Mouse (Mus musculus): Measurements from ENCODE around the gene Mink1.

DNA sequence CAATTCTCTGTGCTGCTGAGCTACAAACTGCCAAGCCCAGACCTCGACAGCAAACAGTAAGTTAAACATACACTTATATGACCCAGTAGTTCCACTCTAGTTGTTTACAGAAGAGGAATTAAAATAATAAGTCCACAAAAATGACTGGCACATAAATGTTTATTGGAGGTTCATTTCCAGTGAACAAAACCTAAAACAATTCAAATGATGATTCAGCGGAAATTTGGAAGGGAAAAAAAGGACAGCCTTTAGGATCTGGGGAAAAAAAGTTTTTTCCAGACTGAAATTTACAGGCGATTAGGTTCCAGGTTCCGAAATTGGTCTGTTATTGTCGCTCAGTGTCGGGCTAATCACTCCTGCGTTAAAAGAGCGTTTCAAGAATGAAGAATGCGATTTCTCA, 23.3 kb upstream of the Mink1 start:
- TF ChIP-seq CTCF (IDR thresholded peaks at IDR 0.05; ENCODE audit: borderline replicate concordance, extremely low read depth, insufficient read depth, insufficient read length) = no peak
- TF ChIP-seq POLR2A (IDR thresholded peaks at IDR 0.05; ENCODE audit: borderline replicate concordance, extremely low read depth, insufficient read depth, insufficient read length, poor library complexity, severe bottlenecking) = no peak
